Mouse (Mus musculus) heart, adult 11 months (tissue): ENCODE results near the gene Slc5a10.

ENCODE experiments used
- DNase-seq: peaks from one replicate; pipeline ENCODE4 v3.0.0; 2022

Slc5a10 gene

GRCm38 (mm10) chr11:61665991-61666799, 54.4 kb downstream of the Slc5a10 start:
- DNase-seq: peak; percentile 92

GRCm38 (mm10) chr11:61665401-61665800, 55.2 kb downstream of the Slc5a10 start:
- DNase-seq: no peak

- DNase-seq: no peak
Observed at GRCm38 (mm10) chr11:61662189-61662588, 58.4 kb downstream of the Slc5a10 start.

- DNase-seq: no peak
Observed at GRCm38 (mm10) chr11:61660806-61661392, 59.7 kb downstream of the Slc5a10 start.

- DNase-seq: no peak
Observed at GRCm38 (mm10) chr11:61660001-61660400, 60.6 kb downstream of the Slc5a10 start.

- peak; percentile 97 for DNase-seq
Observed at GRCm38 (mm10) chr11:61659011-61659858, 61.4 kb downstream of the Slc5a10 start.

GRCm38 (mm10) chr11:61658360-61658922, 62.2 kb downstream of the Slc5a10 start:
- no peak for DNase-seq

GRCm38 (mm10) chr11:61657432-61657831, 63.2 kb downstream of the Slc5a10 start:
- no peak for DNase-seq

GRCm38 (mm10) chr11:61656148-61656850, 64.3 kb downstream of the Slc5a10 start:
- DNase-seq: no peak

GRCm38 (mm10) chr11:61655649-61656048, 65.0 kb downstream of the Slc5a10 start:
- no peak for DNase-seq

GRCm38 (mm10) chr11:61654786-61655311, 65.8 kb downstream of the Slc5a10 start:
- DNase-seq: no peak

- DNase-seq: no peak
Observed at GRCm38 (mm10) chr11:61653568-61653967, 67.1 kb downstream of the Slc5a10 start.

GRCm38 (mm10) chr11:61652686-61653447, 67.8 kb downstream of the Slc5a10 start, which contains the start of gene Grap:
Gene Grap (plus strand): TSS chr11:61653265.
- DNase-seq: peak; percentile 98

- no peak for DNase-seq
Observed at GRCm38 (mm10) chr11:61652216-61652615, 68.4 kb downstream of the Slc5a10 start.

GRCm38 (mm10) chr11:61650470-61651265, 70.0 kb downstream of the Slc5a10 start:
- DNase-seq: no peak

GRCm38 (mm10) chr11:61649626-61650025, 71.0 kb downstream of the Slc5a10 start:
- DNase-seq: no peak

GRCm38 (mm10) chr11:61649163-61649580, 71.5 kb downstream of the Slc5a10 start:
- no peak for DNase-seq

GRCm38 (mm10) chr11:61648749-61649115, 71.9 kb downstream of the Slc5a10 start:
- no peak for DNase-seq

- no peak for DNase-seq
Observed at GRCm38 (mm10) chr11:61647956-61648748, 72.5 kb downstream of the Slc5a10 start.
